Mouse (Mus musculus) liver, embryonic 11.5 days (tissue): ENCODE measurements at regions not wholly inside any gene's neighbourhood (a gene's known extent, or its start where the extent isn't known, plus 50 kb on each side); places are given as distances from the start of the nearest gene placed in this dataset.

Experiments used
- ATAC-seq: fragments of 200-750 bp; cut with Nextera tagmentation; replicated peaks from 2 replicates; pipeline ENCODE4 v1.8.0; 2017; ENCODE audit warnings: moderate number of reproducible peaks, mild to moderate bottlenecking, moderate TSS enrichment, moderate library complexity; ENCODE audit not compliant: low FRiP score
- DNase-seq: peaks from one replicate; pipeline ENCODE4 v3.0.0-alpha.2; 2017; ENCODE audit warnings: low spot score
- H3K27ac ChIP-seq: fragments of 300-500 bp; sonication (generic); 2 replicates; pipeline ENCODE4 v1.5.1; 2014; ENCODE audit warnings: mild to moderate bottlenecking, low read depth, low read length, control low read depth
- H3K27me3 ChIP-seq: fragments of 300-500 bp; sonication (generic); replicated peaks from 2 replicates; pipeline ENCODE4 v1.6.1; 2014; ENCODE audit warnings: low read length, mixed read lengths; ENCODE audit not compliant: control insufficient read depth, insufficient read depth
- H3K36me3 ChIP-seq: fragments of 300-500 bp; sonication (generic); 2 replicates; pipeline ENCODE4 v1.6.1; 2014; ENCODE audit warnings: mild to moderate bottlenecking, low read length, moderate library complexity, mixed read lengths; ENCODE audit not compliant: control insufficient read depth, insufficient read depth
- H3K4me1 ChIP-seq: fragments of 300-500 bp; sonication (generic); replicated peaks from 2 replicates; pipeline ENCODE4 v1.6.1; 2014; ENCODE audit warnings: low read length, mixed read lengths; ENCODE audit not compliant: control insufficient read depth, insufficient read depth
- H3K4me2 ChIP-seq: fragments of 300-500 bp; sonication (generic); 2 replicates; pipeline ENCODE4 v1.6.1; 2014; ENCODE audit warnings: mild to moderate bottlenecking, control low read depth, moderate library complexity
- H3K4me3 ChIP-seq: fragments of 300-500 bp; sonication (generic); 2 replicates; pipeline ENCODE4 v1.5.1; 2014; ENCODE audit warnings: low read depth, low read length, control low read depth
- H3K9ac ChIP-seq: fragments of 300-500 bp; sonication (generic); 2 replicates; pipeline ENCODE4 v1.6.1; 2014; ENCODE audit warnings: low read depth, low read length, control low read depth
- H3K9me3 ChIP-seq: fragments of 300-500 bp; sonication (generic); 2 replicates; pipeline ENCODE4 v1.6.1; 2016; ENCODE audit warnings: low read length, inconsistent platforms, mixed read lengths; ENCODE audit not compliant: control insufficient read depth
- WGBS: fragments of 180-500 bp; shearing (Covaris S2); extraction: QIAGEN DNeasy Blood & Tissue Kit; methylation state at CpG from one replicate; pipeline ENCODE4 v1.1.7; 2014; 5-methylcytosine and 5-hydroxymethylcytosine counted together

DNA sequence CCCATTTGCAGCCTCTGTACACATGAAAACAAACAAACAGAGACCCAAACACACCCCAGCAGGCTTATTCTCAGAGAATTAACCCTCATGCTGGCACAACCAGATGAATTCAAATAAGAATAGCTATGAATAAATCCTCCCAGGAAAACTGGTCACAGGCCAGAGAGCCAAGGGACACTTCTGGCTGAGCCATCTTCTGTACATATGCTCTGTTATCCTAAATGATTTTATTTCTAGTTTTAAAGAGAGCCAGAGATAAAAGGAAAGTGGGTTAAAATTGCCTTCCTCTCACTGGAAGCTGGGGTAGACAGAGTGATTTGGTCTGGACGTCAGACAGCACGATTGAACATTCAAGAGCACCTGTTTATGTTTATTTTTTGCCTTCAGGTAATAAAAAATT lies 190.4 kb downstream of the Satb1 start:
- H3K9ac ChIP-seq, result no peak overlapping the region
- no peak overlapping the region for H3K4me2 ChIP-seq
- no peaks in the 10 kb centered on the region for H3K36me3 ChIP-seq
- no peaks in the 10 kb centered on the region for H3K4me1 ChIP-seq
- H3K9me3 ChIP-seq, result no peaks in the 10 kb centered on the region
- ATAC-seq (no peak), DNase-seq (no peak)
- H3K4me3 ChIP-seq, result no peak overlapping the region
- 75% methylated on average over 2 of the region's 2 CpGs for WGBS
- no peaks in the 10 kb centered on the region for H3K27me3 ChIP-seq
- H3K27ac ChIP-seq, result no peak overlapping the region

DNA sequence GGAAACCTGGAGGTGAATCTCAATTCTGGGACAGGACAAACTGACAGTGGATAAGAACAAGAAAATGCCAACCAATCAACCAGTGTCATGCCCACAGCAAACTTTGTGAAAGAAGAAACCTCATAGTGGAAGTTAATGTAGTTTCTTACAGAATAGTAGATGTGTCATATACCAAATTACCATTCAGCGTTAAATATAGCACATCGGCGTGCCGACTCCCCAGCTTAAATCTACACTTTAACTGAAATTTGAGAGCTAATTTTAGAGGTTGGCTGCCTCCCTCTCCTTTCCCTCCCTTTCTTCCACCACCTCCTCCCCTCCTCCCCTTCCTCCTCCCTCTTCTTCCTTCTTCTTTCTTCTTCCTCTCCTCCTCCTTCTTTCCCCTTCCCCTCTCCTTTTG lies 197.2 kb downstream of the Satb1 start:
- ATAC-seq (no peak), DNase-seq (no peak)
- H3K27me3 ChIP-seq, result no peaks in the 10 kb centered on the region
- H3K4me3 ChIP-seq, result no peak overlapping the region
- no peak overlapping the region for H3K9ac ChIP-seq
- H3K9me3 ChIP-seq, result no peaks in the 10 kb centered on the region
- WGBS, result 88% methylated on average over 4 of the region's 4 CpGs
- H3K4me2 ChIP-seq, result no peak overlapping the region
- H3K4me1 ChIP-seq, result no peaks in the 10 kb centered on the region
- no peak overlapping the region for H3K27ac ChIP-seq
- no peaks in the 10 kb centered on the region for H3K36me3 ChIP-seq

DNA sequence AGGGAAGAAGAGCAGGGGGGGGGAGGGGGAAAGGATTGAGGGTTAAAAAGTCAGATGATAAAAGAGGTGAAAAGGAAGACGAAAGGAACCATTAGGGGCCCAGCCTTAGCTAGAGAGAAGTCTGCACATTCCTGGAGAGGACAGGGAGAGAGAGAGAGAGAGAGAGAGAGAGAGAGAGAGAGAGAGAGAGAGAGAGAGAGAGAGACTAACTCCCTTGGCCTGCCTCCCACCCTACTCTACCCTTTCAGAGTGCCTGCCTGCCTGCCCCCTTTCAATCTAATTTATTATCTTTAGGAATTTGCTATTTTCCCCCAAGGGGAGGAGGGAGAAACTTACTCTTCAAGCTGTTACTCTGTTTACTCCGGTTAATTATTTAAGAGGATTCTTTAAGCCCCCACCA lies 201.5 kb downstream of the Satb1 start:
- ATAC-seq, result no peak
- 48% methylated on average over 2 of the region's 2 CpGs for WGBS
- H3K27ac ChIP-seq, result no peak overlapping the region
- H3K27me3 ChIP-seq, result no peaks in the 10 kb centered on the region
- no peaks in the 10 kb centered on the region for H3K9me3 ChIP-seq
- H3K4me1 ChIP-seq, result no peaks in the 10 kb centered on the region
- H3K4me3 ChIP-seq, result no peak overlapping the region
- H3K4me2 ChIP-seq, result no peak overlapping the region
- no peaks in the 10 kb centered on the region for H3K36me3 ChIP-seq
- DNase-seq, result no peak
- no peak overlapping the region for H3K9ac ChIP-seq

DNA sequence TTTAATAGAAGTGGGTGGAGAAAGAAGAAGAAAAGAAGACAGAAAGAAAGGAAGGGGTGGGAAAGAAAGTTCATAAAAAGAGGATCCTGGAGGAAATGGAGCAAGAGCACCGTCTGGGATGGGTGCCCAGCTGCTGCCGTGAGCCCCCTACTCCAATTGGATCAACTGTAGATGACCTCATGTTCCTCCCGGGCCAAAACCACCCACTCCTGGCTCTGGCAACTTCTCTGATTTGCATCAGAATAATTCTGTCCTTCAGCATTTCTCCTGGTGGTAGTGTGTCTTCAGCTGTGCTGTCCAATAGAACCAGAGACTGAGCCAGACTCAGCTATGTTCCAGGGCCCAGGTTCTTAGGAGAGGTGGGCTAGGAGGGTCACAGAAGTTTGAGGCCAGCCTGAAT lies 212.6 kb downstream of the Satb1 start:
- H3K4me1 ChIP-seq, result no peaks in the 10 kb centered on the region
- 64% methylated on average over 3 of the region's 3 CpGs for WGBS
- H3K27ac ChIP-seq, result no peak overlapping the region
- no peaks in the 10 kb centered on the region for H3K27me3 ChIP-seq
- no peak overlapping the region for H3K4me2 ChIP-seq
- H3K36me3 ChIP-seq, result no peaks in the 10 kb centered on the region
- no peaks in the 10 kb centered on the region for H3K9me3 ChIP-seq
- ATAC-seq (no peak), DNase-seq (no peak)
- H3K9ac ChIP-seq, result no peak overlapping the region
- H3K4me3 ChIP-seq, result no peak overlapping the region

DNA sequence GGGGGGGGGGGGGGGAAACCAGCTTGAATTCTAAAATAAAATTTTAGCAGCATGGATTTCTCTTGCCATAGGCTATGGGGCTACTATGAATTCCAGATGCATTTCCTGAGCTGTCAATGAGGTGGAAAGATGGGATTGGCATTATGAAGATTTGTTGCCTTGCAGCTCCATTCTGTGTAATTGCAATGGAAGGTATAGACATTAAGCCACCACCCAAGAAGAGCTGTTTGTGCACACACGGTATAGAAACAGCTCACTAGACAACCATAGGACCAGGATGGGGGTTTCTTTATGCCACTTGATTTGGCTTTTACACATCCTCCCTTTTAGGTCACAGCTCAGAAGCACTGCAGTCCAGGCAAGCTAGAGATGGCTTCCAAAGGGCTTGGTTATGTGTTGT lies 247.8 kb downstream of the Satb1 start:
- Histone ChIP-seq H3K4me2 (no peak overlapping the region), H3K36me3 (no peaks in the 10 kb centered on the region), H3K4me3 (no peak overlapping the region), H3K9me3 (no peaks in the 10 kb centered on the region), H3K4me1 (no peaks in the 10 kb centered on the region), H3K9ac (no peak overlapping the region), H3K27ac (no peak overlapping the region), H3K27me3 (no peaks in the 10 kb centered on the region)
- ATAC-seq (no peak), DNase-seq (no peak)
- 63% methylated on average over 1 of the region's 1 CpGs for WGBS

GRCm38 (mm10) chr17:51583984-51584880 lies 248.9 kb downstream of the Satb1 start:
- no peaks in the 10 kb centered on the region for H3K9me3 ChIP-seq
- no peaks in the 10 kb centered on the region for H3K36me3 ChIP-seq
- H3K27me3 ChIP-seq, result no peaks in the 10 kb centered on the region
- no peak overlapping the region for H3K4me2 ChIP-seq
- H3K4me3 ChIP-seq, result no peak overlapping the region
- H3K9ac ChIP-seq, result no peak overlapping the region
- DNase-seq (no peak), ATAC-seq (no peak)
- H3K27ac ChIP-seq, result no peak overlapping the region
- no peaks in the 10 kb centered on the region for H3K4me1 ChIP-seq
- 88% methylated on average over 19 of the region's 19 CpGs for WGBS

GRCm38 (mm10) chr17:51583277-51583676 lies 249.8 kb downstream of the Satb1 start:
- H3K4me2 ChIP-seq, result no peak overlapping the region
- H3K36me3 ChIP-seq, result no peaks in the 10 kb centered on the region
- H3K4me1 ChIP-seq, result no peaks in the 10 kb centered on the region
- no peaks in the 10 kb centered on the region for H3K27me3 ChIP-seq
- no peak overlapping the region for H3K4me3 ChIP-seq
- 88% methylated on average over 15 of the region's 15 CpGs for WGBS
- DNase-seq (no peak), ATAC-seq (no peak)
- no peaks in the 10 kb centered on the region for H3K9me3 ChIP-seq
- no peak overlapping the region for H3K9ac ChIP-seq
- no peak overlapping the region for H3K27ac ChIP-seq

- 82% methylated on average over 3 of the region's 3 CpGs for WGBS
- DNase-seq, result no peak
- Histone ChIP-seq H3K27ac (no peak overlapping the region), H3K36me3 (no peaks in the 10 kb centered on the region), H3K4me1 (no peaks in the 10 kb centered on the region), H3K9me3 (no peaks in the 10 kb centered on the region), H3K27me3 (no peaks in the 10 kb centered on the region), H3K9ac (no peak overlapping the region), H3K4me3 (no peak overlapping the region), H3K4me2 (no peak overlapping the region)
- ATAC-seq, result no peak
Measured at GRCm38 (mm10) chr17:51555854-51556253, 277.2 kb downstream of the Satb1 start.

DNA sequence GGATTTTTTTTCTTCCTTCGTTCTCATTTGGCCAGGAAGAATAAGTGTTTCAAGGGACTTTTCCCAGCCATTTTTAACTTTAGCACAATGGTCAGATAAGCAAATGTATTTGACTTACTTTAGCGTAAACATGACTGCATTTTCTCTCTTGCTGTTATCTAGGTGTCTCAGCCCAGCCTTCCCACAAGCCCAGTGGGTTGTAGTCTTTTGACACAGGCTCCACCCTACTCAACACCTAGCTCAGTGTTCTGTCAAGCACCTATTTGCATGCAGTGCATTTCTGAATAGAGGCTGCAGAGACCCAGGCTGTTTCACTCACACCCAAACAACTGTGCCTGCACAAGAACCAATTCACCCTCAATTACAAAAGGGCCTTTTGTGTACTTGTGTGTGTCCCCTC lies 278.6 kb downstream of the Satb1 start:
- 51% methylated on average over 2 of the region's 2 CpGs for WGBS
- peak; percentile 62; the same call in 1 of the 2 replicates for ATAC-seq
- H3K4me3 ChIP-seq, result no peak overlapping the region

More for the DNA sequence above, 278.6 kb downstream of the Satb1 start:
- Histone ChIP-seq H3K36me3 (no peaks in the 10 kb centered on the region), H3K4me1 (no peaks in the 10 kb centered on the region), H3K4me2 (no peak overlapping the region), H3K9ac (no peak overlapping the region), H3K27ac (no peak overlapping the region), H3K9me3 (no peaks in the 10 kb centered on the region), H3K27me3 (no peaks in the 10 kb centered on the region)
- DNase-seq, result no peak
